Mouse (Mus musculus) kidney, adult 2 months (tissue): Measurements from ENCODE around the gene Sox4.

Experiments
- CTCF ChIP-seq: fragments of 200-500 bp; conservative IDR thresholded peaks from 2 replicates; pipeline ENCODE4 v1.5.1; 2011; ENCODE audit warnings: low read depth, mild to moderate bottlenecking, control low read depth, low read length, moderate library complexity, mixed read lengths; ENCODE audit not compliant: insufficient read depth, insufficient read length
- POLR2A ChIP-seq: fragments of 200-500 bp; IDR thresholded peaks from one replicate; pipeline ENCODE4 v1.6.1; 2011; ENCODE audit warnings: low read depth, low read length, control low read depth

DNA sequence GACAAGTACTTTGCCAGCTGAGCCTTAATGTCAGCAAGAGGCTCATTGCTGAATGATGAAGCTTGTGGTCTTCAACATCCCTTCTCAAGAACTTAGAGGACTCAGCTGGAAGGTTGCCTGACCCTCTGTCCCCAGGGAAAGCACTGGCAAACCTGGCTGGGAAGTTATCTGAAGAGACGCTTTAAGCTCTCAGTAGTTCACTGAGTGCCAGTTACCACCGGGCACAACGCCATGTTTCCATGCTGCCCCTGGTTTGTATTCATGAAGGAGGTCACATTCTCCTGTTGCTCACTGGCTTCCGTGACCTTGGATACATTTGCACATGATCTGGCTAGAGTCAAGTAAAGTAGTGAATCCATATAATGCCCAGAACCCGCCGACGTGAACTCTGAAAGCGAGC is 20.1 kb downstream of the Sox4 start:
- TF ChIP-seq POLR2A (no peak), CTCF (no peak)
